Mouse (Mus musculus) adrenal gland, adult 10 weeks (tissue): ENCODE data around the gene A630095N17Rik. TPM values are rescaled to one million over a fixed set of nuclear protein-coding genes. Genes with fewer than 3 reads are reported as not detected.

Experiments used
- polyA plus RNA-seq: library from polyadenylated mRNA; stranded (reverse); fragments of 350-450 nt; fragmentation: Illumina TruSeq; extraction: RNeasy Lipid Tissue Mini Kit (QIAGEN cat#74804); gene quantifications from one replicate; pipeline ENCODE4 v1.2.3, GENCODE M21; 2014; ENCODE audit warnings: low read depth, low replicate concordance

Gene A630095N17Rik
- not detected for polyA plus RNA-seq

DNA sequence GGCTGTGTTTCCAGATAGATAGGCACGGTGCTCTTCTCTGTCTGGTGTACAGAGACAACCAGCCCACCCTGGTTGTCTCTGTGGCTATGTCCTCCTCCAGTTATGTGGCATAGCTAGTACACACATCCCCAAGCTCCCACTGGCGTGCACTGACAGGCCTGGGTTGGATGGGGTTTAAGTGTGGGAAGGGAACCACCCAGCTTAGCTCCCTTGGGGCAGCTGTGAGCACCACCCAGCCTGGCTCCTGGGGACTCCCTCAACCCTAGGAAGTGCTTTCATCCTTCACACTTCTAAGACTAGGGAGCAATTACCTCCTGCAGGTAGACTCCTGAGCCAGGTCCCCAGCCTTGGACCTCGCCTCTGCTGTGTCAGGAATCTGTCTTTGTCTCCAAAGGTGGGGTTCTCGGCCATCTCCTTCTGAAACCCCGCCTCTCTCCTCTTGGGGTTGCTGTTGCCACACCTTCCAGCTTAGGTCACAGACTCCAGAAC, at the start of gene A630095N17Rik:
A630095N17Rik (minus strand) TSS at position 439 of the 489 bp plus-strand sequence.

GRCm38 (mm10) chr1:75278228-75278627, 46.3 kb upstream of the A630095N17Rik start, which contains the start of gene Resp18:
Resp18 (minus strand) TSS chr1:75278415.

DNA sequence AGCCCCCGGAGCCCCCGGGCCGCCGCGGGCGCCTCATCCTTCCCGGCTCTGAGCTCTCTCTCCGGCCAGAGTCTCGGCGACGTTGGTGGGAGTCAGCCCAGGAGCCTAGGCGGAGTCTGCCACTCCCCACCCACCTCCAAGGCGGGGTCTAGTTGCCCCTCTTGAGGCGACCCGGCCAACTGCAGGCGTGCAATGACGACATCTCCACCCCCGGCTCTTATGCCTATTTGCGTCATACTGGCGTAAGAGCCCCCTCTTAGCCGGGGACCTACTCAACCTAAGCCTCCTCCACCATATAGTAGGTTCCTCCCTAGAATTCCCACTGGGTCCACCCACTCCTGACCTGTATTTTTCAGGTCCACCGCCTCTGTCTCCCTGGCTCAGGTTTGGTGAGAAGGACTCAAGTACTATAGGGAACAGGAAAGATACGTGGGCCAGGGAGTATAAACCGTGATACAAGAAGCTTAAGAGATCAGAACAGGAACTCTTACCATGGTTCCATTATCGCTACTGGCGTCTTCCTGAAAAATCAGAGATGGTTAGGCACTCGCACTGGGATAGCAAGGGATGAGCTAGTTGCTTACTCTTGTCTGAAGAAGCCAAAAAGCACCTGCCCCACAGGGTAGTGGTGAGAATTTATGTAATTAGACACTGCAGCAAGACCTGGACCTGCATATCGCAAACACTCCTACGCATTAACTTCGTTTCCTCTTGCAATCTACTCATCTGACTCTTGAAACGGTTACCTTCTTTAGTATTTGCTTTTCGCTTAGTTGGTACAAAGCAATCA, 32.4 kb upstream of the A630095N17Rik start, which contains the start of gene Ptprn:
Ptprn (minus strand) TSS at position 412 of the 790 bp plus-strand sequence.

GRCm38 (mm10) chr1:75236117-75237050, 4.5 kb upstream of the A630095N17Rik start, which contains the start of gene Dnajb2:
Dnajb2 (plus strand) TSS chr1:75236406.

GRCm38 (mm10) chr1:75219531-75219930, 12.4 kb downstream of the A630095N17Rik start, which contains the start of gene Tuba4a:
Tuba4a (minus strand) TSS chr1:75219865.

DNA sequence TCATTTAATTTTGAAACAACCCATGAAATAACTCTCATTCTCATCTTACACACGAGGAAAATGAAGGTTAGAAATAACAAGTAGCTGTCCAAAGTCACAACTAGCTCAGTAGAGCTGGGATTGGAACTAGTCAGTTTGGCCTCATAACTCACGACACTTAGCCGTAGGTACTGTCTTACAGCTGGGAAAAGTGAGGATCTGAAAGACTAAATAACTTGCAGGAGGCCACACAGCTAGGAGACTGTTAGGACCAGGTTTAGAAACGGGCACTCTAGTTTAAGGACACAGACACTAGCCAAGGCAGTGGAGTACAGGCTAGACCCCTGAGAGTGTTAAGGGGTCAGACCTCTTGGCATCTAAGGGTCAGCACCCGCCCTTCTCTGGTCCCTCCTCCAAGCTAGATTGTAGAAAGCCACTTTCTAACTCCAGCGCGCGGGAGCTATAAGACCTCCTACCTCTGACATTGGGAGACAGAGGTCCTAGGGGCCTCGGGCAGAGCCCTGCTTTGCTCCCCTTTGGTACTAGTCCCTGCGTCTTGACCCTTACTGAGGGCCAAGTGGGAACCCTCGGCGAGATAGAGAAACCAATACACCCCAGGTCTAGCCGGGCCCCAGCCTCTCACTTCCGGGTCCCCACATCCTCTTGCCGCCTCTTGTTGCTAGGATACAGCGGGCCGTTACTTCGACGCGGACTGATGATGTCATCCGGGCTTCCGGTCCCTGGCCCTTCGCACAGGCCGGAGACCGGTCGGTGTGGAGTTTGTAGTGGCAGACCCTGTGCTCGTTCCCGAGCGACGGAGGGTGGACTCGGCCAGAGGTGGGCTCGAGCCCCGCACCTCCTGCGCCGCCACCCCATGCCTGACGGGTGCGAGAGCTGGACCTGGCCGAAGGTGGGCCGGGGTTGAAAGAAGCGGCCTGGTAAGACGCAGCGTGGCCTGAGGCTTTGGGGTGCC, 21.5 kb downstream of the A630095N17Rik start, which contains the start of the genes Glb1l and Stk16:
Glb1l (minus strand) TSS at position 678 of the 952 bp plus-strand sequence.
Stk16 (plus strand) TSS at position 703 of the 952 bp plus-strand sequence.

GRCm38 (mm10) chr1:75191622-75192402, 40.1 kb downstream of the A630095N17Rik start, which contains the start of the genes Ankzf1 and Atg9a:
Ankzf1 (plus strand) TSS chr1:75192151.
Atg9a (minus strand) TSS chr1:75192196.

GRCm38 (mm10) chr1:75180105-75180590, 51.8 kb downstream of the A630095N17Rik start, which contains the start of gene Abcb6:
Abcb6 (minus strand) TSS chr1:75180392.

Other genes with a start within 250 kb of the A630095N17Rik start
- gene Nhej1, start 106.9 kb downstream of the A630095N17Rik start, polyA plus RNA-seq = 1.6 TPM
- gene Slc23a3, start 98.2 kb downstream of the A630095N17Rik start, polyA plus RNA-seq = not detected
- 7.9 TPM for gene Cnppd1, start 89.4 kb downstream of the A630095N17Rik start, polyA plus RNA-seq
- 10.9 TPM for gene Retreg2, start 89.3 kb downstream of the A630095N17Rik start, polyA plus RNA-seq
- not detected for gene Zfand2b, start 63.5 kb downstream of the A630095N17Rik start, polyA plus RNA-seq
- gene Abcb6, start 51.7 kb downstream of the A630095N17Rik start, polyA plus RNA-seq = 5.2 TPM
- 8.9 TPM for gene Ankzf1, start 40.0 kb downstream of the A630095N17Rik start, polyA plus RNA-seq
- gene Atg9a, start 39.9 kb downstream of the A630095N17Rik start, polyA plus RNA-seq = 9.6 TPM
- gene Glb1l, start 21.3 kb downstream of the A630095N17Rik start, polyA plus RNA-seq = 18.0 TPM
- gene Stk16, start 21.3 kb downstream of the A630095N17Rik start, polyA plus RNA-seq = 14.7 TPM
- gene Tuba4a, start 12.2 kb downstream of the A630095N17Rik start, polyA plus RNA-seq = 6.2 TPM
- 23.0 TPM for gene Dnajb2, start 4.3 kb upstream of the A630095N17Rik start, polyA plus RNA-seq
- 3.9 TPM for gene Ptprn, start 32.4 kb upstream of the A630095N17Rik start, polyA plus RNA-seq
- gene Resp18, start 46.3 kb upstream of the A630095N17Rik start, polyA plus RNA-seq = 76.9 TPM
- 2.2 TPM for gene Dnpep, start 85.9 kb upstream of the A630095N17Rik start, polyA plus RNA-seq
- 1.2 TPM for gene Des, start 128.2 kb upstream of the A630095N17Rik start, polyA plus RNA-seq
- 1.0 TPM for gene Speg, start 143.2 kb upstream of the A630095N17Rik start, polyA plus RNA-seq
- 6.8 TPM for gene Gmppa, start 203.8 kb upstream of the A630095N17Rik start, polyA plus RNA-seq
- gene Asic4, start 218.3 kb upstream of the A630095N17Rik start, polyA plus RNA-seq = 0.29 TPM
- 0.41 TPM for gene Chpf, start 247.2 kb upstream of the A630095N17Rik start, polyA plus RNA-seq
- gene Tmem198, start 247.4 kb upstream of the A630095N17Rik start, polyA plus RNA-seq = not detected